Mouse (Mus musculus) kidney, embryonic 16.5 days (tissue): ENCODE results near the gene Phf3. TPM values are rescaled to one million over a fixed set of nuclear protein-coding genes. Genes with fewer than 3 reads are reported as not detected.

Experiments used
- ATAC-seq: fragments of 200-750 bp; cut with Nextera tagmentation; 2 replicates; pipeline ENCODE4 v1.8.0; 2017; ENCODE audit warnings: moderate TSS enrichment; ENCODE audit not compliant: low FRiP score, low TSS enrichment
- H3K27ac ChIP-seq: fragments of 300-500 bp; sonication (generic); 2 replicates; pipeline ENCODE4 v1.5.1; 2014; ENCODE audit warnings: low read length
- H3K27me3 ChIP-seq: fragments of 300-500 bp; sonication (generic); 2 replicates; pipeline ENCODE4 v1.6.1; 2014; ENCODE audit warnings: low read length, control low read depth, mixed read lengths; ENCODE audit not compliant: insufficient read depth
- H3K36me3 ChIP-seq: fragments of 300-500 bp; sonication (generic); 2 replicates; pipeline ENCODE4 v1.6.1; 2014; ENCODE audit warnings: low read length, control low read depth, mixed read lengths; ENCODE audit not compliant: insufficient read depth
- H3K4me1 ChIP-seq: fragments of 300-500 bp; sonication (generic); 2 replicates; pipeline ENCODE4 v1.6.1; 2014; ENCODE audit warnings: low read length, control low read depth, mixed read lengths; ENCODE audit not compliant: insufficient read depth
- H3K4me2 ChIP-seq: fragments of 300-500 bp; sonication (generic); replicated peaks from 2 replicates; pipeline ENCODE4 v1.6.1; 2014; ENCODE audit warnings: low read depth, low read length
- H3K4me3 ChIP-seq: fragments of 300-500 bp; sonication (generic); 2 replicates; pipeline ENCODE4 v1.5.1; 2014; ENCODE audit warnings: mild to moderate bottlenecking, low read length
- H3K9ac ChIP-seq: fragments of 300-500 bp; sonication (generic); replicated peaks from 2 replicates; pipeline ENCODE4 v1.6.1; 2014; ENCODE audit warnings: low read length
- H3K9me3 ChIP-seq: fragments of 300-500 bp; sonication (generic); 2 replicates; pipeline ENCODE4 v1.6.1; 2016; ENCODE audit warnings: low read length, control low read depth
- WGBS: fragments of 180-500 bp; shearing (Covaris S2); extraction: QIAGEN DNeasy Blood & Tissue Kit; methylation state at CpG from one replicate; pipeline ENCODE4 v1.1.7; 2014; 5-methylcytosine and 5-hydroxymethylcytosine counted together
- polyA plus RNA-seq: library from polyadenylated mRNA; unstranded; fragments of >200 nt; fragmentation: Nextera tagmentation; extraction: Ambion mirVana; gene quantifications from 2 replicates; pipeline ENCODE4 v1.2.1, GENCODE M21; 2015

Gene Phf3
- polyA plus RNA-seq, 1 experiment from 2014 or later, result 25.5 TPM

GRCm38 (mm10) chr1:30794606-30795005 is 79.1 kb downstream of the Phf3 start:
- Histone ChIP-seq H3K36me3 (no peaks in the 10 kb centered on the region), H3K27ac (no peak overlapping the region), H3K9ac (no peak overlapping the region), H3K4me1 (0 out of 2 replicates have a peak, but pooled peaks cover 10% of the 10 kb centered on the region), H3K4me3 (no peak overlapping the region), H3K9me3 (no peaks in the 10 kb centered on the region), H3K27me3 (no peaks in the 10 kb centered on the region), H3K4me2 (no peak overlapping the region)
- no peak for ATAC-seq
- 88% methylated on average over 5 of the region's 5 CpGs for WGBS

GRCm38 (mm10) chr1:30793357-30793883 is 80.3 kb downstream of the Phf3 start:
- Histone ChIP-seq H3K27ac (no peak overlapping the region), H3K4me2 (no peak overlapping the region), H3K4me1 (0 out of 2 replicates have a peak, but pooled peaks cover 4% of the 10 kb centered on the region), H3K36me3 (no peaks in the 10 kb centered on the region), H3K9ac (no peak overlapping the region), H3K27me3 (no peaks in the 10 kb centered on the region), H3K9me3 (no peaks in the 10 kb centered on the region), H3K4me3 (no peak overlapping the region)
- 63% methylated on average over 7 of the region's 7 CpGs for WGBS
- ATAC-seq, result no peak; the same call in 1 of the 2 replicates

- WGBS, result 19% methylated on average over 5 of the region's 5 CpGs
- Histone ChIP-seq H3K36me3 (no peaks in the 10 kb centered on the region), H3K27ac (no peak overlapping the region), H3K9ac (no peak overlapping the region), H3K27me3 (no peaks in the 10 kb centered on the region), H3K4me1 (0 out of 2 replicates have a peak, but pooled peaks cover 4% of the 10 kb centered on the region), H3K9me3 (no peaks in the 10 kb centered on the region), H3K4me3 (no peak overlapping the region), H3K4me2 (no peak overlapping the region)
- peak; percentile 70; the same call in 1 of the 2 replicates for ATAC-seq
Measured at GRCm38 (mm10) chr1:30792935-30793334, 80.8 kb downstream of the Phf3 start.

GRCm38 (mm10) chr1:30790220-30790619 is 83.5 kb downstream of the Phf3 start:
- ATAC-seq, result no peak
- no peak overlapping the region for H3K9ac ChIP-seq
- H3K9me3 ChIP-seq, result no peaks in the 10 kb centered on the region
- H3K27ac ChIP-seq, result no peak overlapping the region
- H3K27me3 ChIP-seq, result no peaks in the 10 kb centered on the region
- H3K4me3 ChIP-seq, result no peak overlapping the region
- no peaks in the 10 kb centered on the region for H3K36me3 ChIP-seq
- 0 out of 2 replicates have a peak, but pooled peaks cover 4% of the 10 kb centered on the region for H3K4me1 ChIP-seq
- WGBS, result 78% methylated on average over 1 of the region's 1 CpGs
- H3K4me2 ChIP-seq, result no peak overlapping the region

DNA sequence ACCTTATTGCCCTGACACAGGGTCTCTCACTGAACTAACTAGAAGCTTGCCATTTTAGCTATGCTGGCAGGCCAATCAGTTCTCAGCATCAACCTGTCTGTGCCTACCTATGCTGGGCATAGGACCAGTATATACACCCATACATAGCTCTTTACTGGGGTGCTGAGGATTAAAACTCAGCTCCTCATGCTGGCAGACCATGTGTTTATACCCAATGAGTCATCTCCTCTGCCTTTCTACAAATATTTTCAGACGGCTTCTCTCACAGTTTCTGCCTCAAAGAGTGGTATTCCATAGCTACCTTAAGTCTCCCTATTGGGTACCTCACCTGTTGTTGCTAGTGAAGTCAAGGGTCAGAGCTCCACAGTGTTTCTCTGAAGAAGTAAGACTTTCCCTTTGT is 84.0 kb downstream of the Phf3 start:
- WGBS, result 78% methylated on average over 1 of the region's 1 CpGs

GRCm38 (mm10) chr1:30789001-30789400 is 84.7 kb downstream of the Phf3 start:
- Histone ChIP-seq H3K27me3 (no peaks in the 10 kb centered on the region), H3K4me3 (no peak overlapping the region), H3K27ac (no peak overlapping the region), H3K36me3 (no peaks in the 10 kb centered on the region), H3K9me3 (no peaks in the 10 kb centered on the region), H3K4me2 (no peak overlapping the region), H3K9ac (no peak overlapping the region), H3K4me1 (0 out of 2 replicates have a peak, but pooled peaks cover 4% of the 10 kb centered on the region)
- ATAC-seq, result no peak
- 56% methylated on average over 2 of the region's 2 CpGs for WGBS

More for the DNA sequence above, 84.0 kb downstream of the Phf3 start:
- H3K4me2 ChIP-seq, result no peak overlapping the region
- no peaks in the 10 kb centered on the region for H3K9me3 ChIP-seq
- no peak overlapping the region for H3K4me3 ChIP-seq
- H3K9ac ChIP-seq, result no peak overlapping the region
- no peaks in the 10 kb centered on the region for H3K36me3 ChIP-seq
- 0 out of 2 replicates have a peak, but pooled peaks cover 4% of the 10 kb centered on the region for H3K4me1 ChIP-seq
- ATAC-seq, result no peak
- H3K27me3 ChIP-seq, result no peaks in the 10 kb centered on the region
- no peak overlapping the region for H3K27ac ChIP-seq

GRCm38 (mm10) chr1:30786583-30786982 is 87.1 kb downstream of the Phf3 start:
- Histone ChIP-seq H3K9me3 (no peaks in the 10 kb centered on the region), H3K4me1 (no peaks in the 10 kb centered on the region), H3K27ac (no peak overlapping the region), H3K36me3 (no peaks in the 10 kb centered on the region), H3K9ac (no peak overlapping the region), H3K4me3 (no peak overlapping the region), H3K27me3 (no peaks in the 10 kb centered on the region), H3K4me2 (no peak overlapping the region)
- WGBS, result 84% methylated on average over 9 of the region's 9 CpGs
- ATAC-seq, result no peak

DNA sequence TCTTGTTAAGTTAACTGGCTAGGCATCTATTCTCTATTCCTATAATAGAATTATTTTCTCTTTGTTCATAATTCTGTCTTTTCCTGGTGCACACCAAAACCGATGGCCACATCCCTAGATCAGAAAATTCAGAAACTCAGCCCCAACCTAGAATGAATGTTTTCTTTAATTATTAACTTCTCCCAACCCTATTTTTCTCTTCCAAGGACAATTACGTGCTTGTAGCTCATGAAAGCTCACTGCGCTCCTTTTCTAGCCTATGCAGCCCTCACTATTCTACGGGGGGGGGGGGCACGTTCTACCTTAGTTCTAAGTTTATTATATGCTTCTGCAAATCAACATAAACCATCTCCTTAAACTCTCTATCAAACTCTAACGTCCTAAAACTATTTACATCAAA is 90.0 kb downstream of the Phf3 start:
- no peak overlapping the region for H3K4me3 ChIP-seq
- no peak overlapping the region for H3K4me2 ChIP-seq
- 65% methylated on average over 6 of the region's 6 CpGs for WGBS
- H3K9me3 ChIP-seq, result no peaks in the 10 kb centered on the region
- no peak overlapping the region for H3K9ac ChIP-seq
- no peaks in the 10 kb centered on the region for H3K36me3 ChIP-seq
- H3K27ac ChIP-seq, result no peak overlapping the region
- H3K4me1 ChIP-seq, result no peaks in the 10 kb centered on the region
- ATAC-seq, result no peak
- H3K27me3 ChIP-seq, result no peaks in the 10 kb centered on the region

DNA sequence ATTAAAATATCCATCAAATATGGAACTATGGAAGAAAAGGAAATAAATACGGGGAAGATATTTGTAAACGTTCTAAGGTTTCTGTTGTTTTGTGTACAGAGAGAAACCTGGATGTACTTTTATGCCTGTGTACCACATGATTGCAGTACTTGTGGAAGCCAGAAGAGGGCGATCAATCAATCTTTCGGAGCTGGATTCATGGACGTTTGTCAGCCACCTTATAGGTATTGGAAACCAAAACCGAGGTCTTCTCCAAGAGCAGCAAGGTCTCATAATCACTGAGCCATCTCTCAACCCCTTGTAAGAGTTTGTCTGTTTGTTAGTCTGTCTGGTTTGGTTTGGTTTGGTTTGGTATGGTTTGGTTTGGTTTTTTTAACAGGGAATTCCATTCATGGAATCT is 93.4 kb downstream of the Phf3 start:
- H3K4me1 ChIP-seq, result no peaks in the 10 kb centered on the region
- WGBS, result 49% methylated on average over 6 of the region's 6 CpGs
- no peak overlapping the region for H3K27ac ChIP-seq
- H3K9me3 ChIP-seq, result no peaks in the 10 kb centered on the region
- no peak overlapping the region for H3K4me3 ChIP-seq
- H3K4me2 ChIP-seq, result no peak overlapping the region
- no peaks in the 10 kb centered on the region for H3K27me3 ChIP-seq
- no peak overlapping the region for H3K9ac ChIP-seq
- ATAC-seq, result no peak
- H3K36me3 ChIP-seq, result no peaks in the 10 kb centered on the region

GRCm38 (mm10) chr1:30779562-30779961 is 94.2 kb downstream of the Phf3 start:
- 75% methylated on average over 3 of the region's 3 CpGs for WGBS
- Histone ChIP-seq H3K27me3 (no peaks in the 10 kb centered on the region), H3K4me1 (no peaks in the 10 kb centered on the region), H3K27ac (no peak overlapping the region), H3K4me2 (no peak overlapping the region), H3K9ac (no peak overlapping the region), H3K4me3 (no peak overlapping the region), H3K9me3 (no peaks in the 10 kb centered on the region), H3K36me3 (no peaks in the 10 kb centered on the region)
- no peak for ATAC-seq
